Mouse (Mus musculus) T-helper 1 cell (primary cell): ENCODE results near the gene Vsig10l.

Experiments
- in situ Hi-C: fragments of 300-600 bp; cut with MboI, MseI; formaldehyde crosslinking; loops from one replicate; pipeline ENCODE4 v1.15.1; 2025; ENCODE audit warnings: high pct_unique_total_duplicates

The Vsig10l gene

DNA sequence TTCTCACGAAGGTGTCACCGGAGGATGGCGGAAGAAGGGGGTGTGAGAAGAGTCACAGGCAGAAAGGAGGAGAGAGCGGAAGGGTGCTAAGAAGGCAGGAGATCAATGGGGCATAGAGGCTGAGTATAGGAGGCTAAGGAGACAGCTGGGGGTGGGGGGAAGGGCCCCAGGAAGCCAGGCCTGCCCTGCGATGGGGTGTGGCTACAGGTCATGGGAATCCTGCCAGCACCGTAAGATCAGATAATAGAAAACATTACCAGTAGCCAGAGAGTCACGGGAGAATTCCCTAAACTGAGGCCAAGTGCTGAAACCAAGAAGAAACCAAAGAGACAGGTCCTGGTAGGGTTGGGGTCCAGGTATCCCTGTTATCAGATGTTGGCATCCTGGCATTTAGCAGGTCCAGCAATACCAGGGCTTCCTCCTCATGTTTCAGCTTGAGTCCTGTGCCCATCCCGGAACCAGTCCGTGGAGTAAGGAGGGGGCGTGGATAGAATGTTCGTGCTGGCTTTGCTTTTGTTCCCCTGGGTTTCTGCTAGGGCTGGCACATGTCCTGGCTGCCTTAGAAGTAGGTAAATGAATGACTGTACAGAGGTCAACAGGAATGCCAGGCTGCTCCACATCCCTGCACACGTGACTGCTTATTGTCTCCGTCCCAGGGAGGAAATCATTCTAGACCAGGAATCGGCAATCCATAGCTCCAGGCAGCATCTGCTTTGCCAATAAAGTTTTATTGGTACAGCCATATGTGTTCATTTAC lies 9.2 kb upstream of the Vsig10l start:
- in situ Hi-C loops: loop anchor here (25.0 kb wide), 1 partner anchor 166 kb away; no protein-coding TSS in a partner anchor

DNA sequence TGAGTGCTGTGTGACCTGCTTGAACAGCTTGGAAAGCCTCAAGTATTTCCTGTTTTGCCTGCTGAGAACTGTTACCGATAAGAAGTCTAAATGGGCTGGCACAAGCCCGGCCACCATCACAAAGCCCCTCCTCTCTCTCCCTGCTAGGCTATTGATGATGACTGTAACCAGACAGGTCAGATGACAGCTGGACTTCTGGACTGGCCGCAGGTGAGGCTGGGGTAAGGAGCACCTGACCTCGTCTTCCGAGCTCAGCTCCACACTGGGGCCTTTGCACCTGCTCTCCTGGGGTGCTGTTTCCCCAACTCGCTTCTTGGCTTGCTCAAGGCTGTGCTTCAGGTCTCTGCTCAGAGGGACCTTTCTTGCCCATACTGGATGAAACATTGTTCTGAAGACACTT lies 8.6 kb upstream of the Vsig10l start:
- in situ Hi-C loops: loop anchor here (25.0 kb wide), 1 partner anchor 167 kb away; no protein-coding TSS in a partner anchor

DNA sequence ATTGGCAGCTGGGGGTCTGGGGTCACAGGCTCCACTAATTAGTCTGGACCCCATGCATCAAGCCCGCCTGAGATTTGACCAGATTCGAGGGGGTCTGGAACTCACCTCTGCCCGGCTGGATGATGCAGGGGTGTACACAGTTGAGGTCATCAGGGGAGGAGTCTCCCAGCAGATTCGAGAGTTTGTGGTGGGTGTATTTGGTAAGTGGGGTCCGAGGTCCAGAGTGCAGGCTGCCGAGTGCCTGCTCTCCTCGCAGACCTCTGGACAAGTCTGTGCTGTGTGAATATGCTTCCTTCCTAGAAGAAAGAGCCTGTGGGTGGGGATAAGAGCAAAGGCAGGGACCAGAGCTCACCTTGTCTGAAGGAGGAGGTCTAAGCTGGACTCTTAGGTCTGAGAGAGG lies 1.0 kb downstream of the Vsig10l start:
- in situ Hi-C loops: loop anchor here (25.0 kb wide), 1 partner anchor 177 kb away; no protein-coding TSS in a partner anchor

DNA sequence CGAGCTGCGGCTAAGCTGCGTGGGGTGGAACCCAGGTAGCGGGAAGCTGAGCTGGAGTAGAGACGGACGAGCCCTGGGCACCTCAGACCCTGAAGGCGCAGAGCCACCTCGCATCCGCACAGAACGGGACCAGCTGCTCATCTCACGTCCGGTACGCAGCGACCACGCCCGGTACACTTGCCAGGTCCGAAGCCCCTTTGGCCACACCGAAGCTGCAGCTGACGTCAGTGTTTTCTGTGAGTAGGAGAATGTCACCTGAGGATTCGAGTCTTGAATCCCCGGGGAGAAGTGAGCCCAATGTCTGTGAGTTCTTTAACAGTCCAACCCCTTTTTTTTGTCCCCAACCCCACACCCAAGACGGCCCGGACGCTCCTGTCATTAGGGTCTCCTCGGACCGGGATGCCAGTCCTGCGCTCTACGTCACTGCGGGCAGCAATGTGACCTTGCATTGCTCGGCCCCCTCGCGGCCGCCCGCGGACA lies 2.0 kb downstream of the Vsig10l start:
- in situ Hi-C loops: loop anchor here (25.0 kb wide), 1 partner anchor 178 kb away; no protein-coding TSS in a partner anchor

DNA sequence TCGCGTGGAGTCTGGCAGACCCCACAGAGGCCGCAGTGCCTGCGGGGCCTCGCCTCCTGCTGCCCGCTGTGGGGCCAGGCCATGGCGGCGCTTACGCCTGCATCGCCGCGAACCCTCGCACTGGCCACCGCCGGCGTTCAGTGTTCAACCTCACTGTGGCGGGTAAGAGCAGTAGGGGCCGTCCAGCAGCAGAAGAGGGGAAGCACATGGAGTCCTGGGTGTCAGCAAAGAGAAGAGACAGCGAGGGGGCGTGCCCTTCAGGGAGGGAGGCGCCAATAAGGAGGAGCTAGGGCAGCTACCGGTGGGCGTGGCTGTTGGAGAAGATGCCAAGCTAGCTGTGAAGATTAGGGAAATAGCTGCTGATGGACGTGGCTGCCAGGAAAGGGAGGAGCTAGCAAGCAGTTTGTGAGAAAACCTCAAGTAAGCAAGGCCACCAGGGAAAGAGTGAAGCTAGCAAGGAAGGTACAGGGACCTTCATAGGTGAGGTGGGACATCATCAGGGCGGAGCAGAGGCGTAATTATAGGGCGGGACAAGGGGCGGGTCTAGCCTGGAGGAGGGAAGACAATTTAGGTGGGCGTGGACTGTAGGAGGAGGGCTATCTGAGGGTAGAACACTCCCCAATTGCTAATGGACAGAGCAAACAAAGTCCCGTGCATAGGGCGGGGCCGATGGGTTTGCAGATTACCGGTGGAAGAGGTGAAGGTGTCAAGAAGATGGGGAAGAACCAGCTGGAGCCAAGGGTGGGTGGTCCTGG lies 2.6 kb downstream of the Vsig10l start:
- in situ Hi-C loops: loop anchor here (25.0 kb wide), 1 partner anchor 178 kb away; no protein-coding TSS in a partner anchor

DNA sequence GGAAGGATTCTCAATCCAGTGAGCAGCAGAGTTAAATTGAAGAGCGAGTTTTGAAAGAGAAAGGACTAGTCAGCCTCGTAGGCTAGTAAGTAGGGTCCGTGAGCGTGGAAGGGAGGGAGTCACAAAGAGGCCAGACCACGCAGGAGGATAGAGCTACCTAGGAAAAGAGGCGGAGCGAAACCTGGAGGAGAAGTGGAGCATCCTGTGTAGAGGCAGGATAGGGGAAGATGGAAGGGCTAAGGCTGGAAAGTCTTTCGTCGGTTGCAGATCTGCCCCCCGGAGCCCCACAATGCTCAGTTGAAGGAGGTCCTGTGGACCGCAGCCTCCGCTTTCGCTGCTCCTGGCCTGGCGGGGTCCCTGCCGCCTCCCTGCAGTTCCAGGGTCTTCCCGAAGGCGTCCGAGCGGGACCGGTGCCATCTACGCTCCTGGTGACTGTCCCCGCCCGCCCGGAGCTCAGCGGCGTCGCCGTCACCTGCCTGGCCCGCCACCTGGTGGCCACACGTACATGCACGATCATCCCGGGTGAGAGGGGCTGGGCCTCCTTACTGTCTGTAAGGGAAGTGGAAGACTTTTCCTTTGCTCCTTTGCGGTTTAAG lies 3.2 kb downstream of the Vsig10l start:
- in situ Hi-C loops: loop anchor here (25.0 kb wide), 1 partner anchor 179 kb away; no protein-coding TSS in a partner anchor

DNA sequence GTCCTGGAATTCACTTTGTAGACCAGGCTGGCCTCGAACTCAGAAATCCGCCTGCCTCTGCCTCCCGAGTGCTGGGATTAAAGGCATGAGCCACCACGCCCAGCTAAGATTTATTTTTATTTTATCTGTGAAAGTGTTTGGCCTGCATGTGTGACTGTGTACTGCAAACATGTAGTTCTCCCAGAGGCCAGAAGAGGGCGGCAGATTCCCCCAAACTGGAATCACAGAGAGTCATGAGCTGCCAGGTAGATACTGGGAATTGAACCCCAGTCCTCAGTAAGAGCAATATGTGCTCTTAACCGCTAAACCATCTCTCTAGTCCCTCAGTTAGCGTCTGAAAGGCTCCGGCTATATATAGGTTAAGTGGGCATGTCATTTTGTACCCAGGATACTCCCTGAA lies 7.4 kb downstream of the Vsig10l start:
- in situ Hi-C loops: loop anchor here (5.0 to 25.0 kb wide), 2 partner anchors 92 to 183 kb away; partner anchors contain the start of gene Zfp658

DNA sequence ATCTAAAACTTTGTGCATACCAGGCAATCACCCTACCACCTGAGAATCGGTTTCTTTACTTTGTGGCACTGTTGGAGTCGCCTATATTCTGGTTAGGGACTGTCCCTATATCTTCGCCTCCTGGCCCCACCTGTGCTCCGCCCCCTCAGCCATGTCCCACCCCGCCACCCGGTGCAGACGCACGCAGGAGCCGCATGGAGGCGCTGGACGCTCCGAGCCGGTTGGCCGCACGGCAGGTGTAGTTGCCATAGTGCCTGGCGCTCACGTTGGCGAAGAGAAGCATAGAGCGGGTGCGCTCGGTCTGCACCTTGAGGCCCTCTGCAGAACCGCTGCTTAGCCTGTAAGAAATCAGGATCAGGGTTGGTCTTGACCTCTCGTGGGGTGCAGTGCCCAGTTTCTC lies 12.8 kb downstream of the Vsig10l start:
- in situ Hi-C loops: no loop called here

DNA sequence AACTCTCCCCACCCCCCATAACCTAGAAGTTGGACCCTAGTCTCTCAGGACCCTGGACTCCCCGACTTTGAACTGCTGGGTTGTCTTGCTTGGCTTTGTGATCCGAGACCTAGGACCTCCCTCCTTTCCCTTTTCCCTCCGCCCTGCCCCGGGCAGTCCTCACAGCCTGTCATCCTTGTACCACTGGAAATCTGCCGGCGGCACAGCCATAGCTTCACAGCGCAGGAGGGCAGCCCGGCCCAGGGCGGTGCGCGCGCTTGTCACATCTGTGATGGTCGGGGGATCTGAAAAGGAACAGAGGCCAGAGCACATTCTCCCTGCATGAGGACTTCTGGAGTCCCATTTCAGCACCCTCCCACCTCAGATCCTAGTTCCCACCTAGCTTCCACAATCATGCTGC lies 13.4 kb downstream of the Vsig10l start:
- in situ Hi-C loops: no loop called here

DNA sequence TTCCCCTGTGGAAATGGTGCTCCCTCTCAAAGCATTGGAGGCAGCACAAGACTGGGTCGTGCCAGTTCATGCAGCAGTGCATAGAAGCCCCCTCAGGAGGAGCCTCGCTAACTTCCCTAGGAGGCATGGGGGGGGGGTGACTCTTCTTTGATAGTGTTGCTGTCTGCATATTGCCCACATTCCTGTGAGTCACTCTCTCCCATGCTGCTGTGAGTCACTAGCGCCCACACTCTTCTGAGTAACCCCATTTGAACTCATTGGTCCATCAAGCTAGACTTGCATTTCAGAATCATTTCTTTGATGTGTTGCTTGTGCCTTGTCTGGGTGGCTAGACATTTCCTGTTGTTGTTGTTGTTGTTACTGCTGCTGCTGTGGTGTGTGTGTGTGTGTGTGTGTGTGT lies 18.2 kb downstream of the Vsig10l start:
- in situ Hi-C loops: no loop called here

DNA sequence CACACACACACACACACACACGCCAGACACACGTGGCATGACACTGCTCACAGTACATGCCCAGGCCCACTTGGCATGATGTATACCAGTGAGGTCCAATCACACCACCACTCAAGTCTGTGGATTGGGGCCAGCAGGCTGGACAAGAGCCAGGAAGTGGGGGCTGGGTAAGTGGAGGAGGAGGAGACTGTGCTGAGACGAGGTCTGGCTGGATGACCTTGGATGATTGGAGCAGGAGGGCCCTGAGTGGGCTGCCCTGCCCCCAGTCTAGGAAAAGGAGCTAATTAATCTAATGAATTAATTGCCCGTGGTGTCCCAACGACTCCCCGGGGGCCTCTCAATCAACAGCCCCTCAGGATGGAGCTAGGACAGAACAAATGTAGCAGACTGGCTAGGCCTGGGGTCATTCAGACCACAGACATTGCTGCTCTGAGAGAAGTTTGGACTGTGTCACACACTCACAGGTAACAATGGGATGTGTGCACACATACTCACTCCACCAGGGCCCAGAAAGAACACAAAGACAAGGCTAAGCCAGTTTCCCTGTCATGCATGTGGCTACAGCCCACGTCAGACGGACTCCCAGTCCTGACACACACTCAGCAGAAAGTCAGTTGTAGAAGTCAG lies 19.3 kb downstream of the Vsig10l start:
- in situ Hi-C loops: no loop called here

DNA sequence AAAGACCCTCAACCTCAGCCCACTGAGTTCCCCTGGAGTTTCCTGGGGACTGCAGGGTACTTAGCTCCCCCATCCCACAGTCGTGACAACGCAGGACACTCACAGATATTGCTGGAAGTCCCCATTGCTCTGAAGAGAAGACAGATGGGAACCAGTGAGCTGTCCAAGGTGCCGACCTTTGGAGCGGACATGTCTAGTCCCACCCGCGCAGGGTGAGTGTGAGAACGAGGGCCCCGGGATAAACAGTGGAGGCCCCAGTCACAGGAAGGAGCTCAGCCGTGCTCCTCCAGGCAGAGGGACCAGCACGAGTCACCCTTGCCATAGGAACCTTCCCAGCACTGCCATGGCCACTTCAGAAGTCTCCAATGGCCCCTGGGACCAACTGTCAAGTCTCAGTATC lies 20.3 kb downstream of the Vsig10l start:
- in situ Hi-C loops: no loop called here

DNA sequence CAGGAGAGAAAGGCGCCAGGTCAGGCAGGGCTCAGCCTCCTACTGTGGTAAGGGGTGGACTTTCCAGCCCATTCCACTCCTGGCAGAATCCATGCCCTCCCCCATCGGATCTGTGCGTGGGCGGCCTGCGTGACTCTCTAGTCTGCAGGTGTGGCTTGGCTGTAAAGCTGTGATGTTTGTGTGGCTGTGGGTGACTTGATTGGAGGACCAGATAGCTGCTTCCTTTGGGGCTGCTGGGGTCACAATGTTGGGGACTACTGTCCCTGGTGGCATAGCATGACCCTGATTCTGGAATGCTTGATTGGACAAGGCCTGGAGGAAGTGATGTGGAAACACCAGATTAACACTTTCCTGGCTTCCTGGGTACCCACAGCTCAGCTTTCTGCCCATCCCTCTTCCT lies 25.7 kb downstream of the Vsig10l start:
- in situ Hi-C loops: no loop called here

DNA sequence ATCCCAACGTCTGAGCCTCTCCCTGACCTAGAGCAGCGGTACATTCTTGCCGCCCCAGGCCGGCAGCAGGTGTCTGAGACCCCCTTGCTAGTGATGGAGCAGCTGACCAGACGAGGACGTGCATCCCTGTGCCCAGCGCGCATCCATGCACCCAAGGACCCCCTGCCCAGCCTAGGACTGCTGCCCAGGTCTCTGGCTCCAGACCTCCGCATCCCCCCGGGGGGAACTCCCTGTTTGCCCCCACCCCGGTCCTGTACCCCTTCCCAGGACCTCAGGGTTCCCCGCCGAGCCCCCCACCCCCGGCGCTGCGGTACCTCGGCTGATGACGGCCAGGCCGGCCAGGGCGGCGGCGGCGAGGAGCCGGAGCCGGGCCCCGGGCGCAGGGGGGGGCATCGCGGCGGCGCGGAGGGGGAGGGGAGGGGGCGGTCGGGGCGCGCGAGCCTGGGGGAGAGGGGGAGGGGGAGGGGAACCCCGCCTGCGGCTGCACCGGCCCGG lies 26.7 kb downstream of the Vsig10l start, which contains the start of gene Iglon5:
Gene Iglon5, minus strand, starts transcription at position 445 of the 495 bp plus-strand sequence.
- in situ Hi-C loops: no loop called here

DNA sequence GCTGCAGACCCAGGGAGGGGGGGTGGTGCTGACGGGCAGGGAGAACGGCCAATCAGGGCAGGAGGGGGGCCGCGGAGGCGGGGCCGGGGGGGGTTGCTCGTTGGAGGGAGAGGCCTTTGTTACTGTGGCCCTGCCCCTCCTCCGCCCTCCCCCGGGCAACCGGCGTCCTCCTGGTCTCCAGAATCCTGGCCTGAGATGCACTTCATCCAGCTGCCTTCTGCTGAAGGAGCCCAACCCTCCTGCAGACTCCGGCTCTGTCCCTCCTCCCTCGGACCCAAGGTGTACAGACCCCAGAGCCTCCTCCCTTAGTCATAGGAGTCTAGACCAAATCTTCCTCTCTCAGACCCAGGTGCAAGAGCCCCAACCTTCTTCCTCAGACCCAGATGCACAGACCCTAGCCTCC lies 27.2 kb downstream of the Vsig10l start:
- in situ Hi-C loops: no loop called here

DNA sequence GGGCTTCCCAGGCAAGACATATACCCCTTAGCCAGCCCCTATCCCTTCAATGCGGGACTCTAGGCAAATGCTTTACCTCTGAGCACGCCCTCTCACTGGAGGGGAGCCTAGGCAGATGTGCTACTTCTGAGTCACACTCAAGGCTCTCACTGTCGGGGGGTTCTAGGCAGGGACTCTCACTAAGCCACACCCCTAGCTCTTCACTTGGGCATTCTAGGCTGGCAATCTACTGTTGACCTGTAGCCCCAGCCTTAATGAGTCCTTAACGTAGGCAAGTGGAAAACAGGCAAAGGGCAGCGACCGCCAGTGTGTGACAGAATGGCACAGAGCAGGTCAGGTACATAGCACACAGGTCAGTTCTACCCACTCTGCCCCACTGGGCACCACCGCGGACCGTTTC lies 27.9 kb downstream of the Vsig10l start:
- in situ Hi-C loops: no loop called here

DNA sequence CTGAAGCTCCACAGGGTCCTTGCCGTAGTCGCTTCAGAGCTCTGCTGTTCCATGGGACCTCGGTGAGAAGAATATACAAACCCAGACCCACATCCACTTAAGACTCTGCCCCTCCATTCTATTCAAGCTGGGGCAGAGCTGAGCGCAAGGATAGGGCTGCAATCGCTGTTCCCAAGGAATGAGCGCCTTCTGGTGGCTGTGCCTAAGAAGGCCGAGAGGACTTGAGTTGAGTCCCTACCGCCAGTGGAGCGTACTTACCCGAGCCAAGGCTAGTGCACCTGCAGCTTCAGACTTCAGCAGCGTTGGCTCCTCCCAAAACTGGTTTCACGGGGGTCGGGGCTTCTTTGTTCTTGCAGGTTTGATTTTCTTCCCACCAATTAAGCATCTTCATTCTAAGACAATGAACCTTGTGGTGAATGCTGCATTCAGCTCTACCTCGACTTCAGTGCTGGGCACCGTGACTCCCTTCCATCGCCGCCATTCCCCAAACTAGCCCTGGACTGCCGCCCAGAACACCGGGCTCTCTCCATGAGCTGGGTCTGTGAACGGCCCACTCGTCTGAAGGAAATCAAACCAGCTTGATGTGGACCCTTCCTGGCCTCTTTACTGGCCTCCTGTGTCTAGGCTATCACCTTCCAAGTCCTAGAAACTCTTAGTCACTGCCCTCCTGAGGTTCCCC lies 32.5 kb downstream of the Vsig10l start:
- in situ Hi-C loops: no loop called here

DNA sequence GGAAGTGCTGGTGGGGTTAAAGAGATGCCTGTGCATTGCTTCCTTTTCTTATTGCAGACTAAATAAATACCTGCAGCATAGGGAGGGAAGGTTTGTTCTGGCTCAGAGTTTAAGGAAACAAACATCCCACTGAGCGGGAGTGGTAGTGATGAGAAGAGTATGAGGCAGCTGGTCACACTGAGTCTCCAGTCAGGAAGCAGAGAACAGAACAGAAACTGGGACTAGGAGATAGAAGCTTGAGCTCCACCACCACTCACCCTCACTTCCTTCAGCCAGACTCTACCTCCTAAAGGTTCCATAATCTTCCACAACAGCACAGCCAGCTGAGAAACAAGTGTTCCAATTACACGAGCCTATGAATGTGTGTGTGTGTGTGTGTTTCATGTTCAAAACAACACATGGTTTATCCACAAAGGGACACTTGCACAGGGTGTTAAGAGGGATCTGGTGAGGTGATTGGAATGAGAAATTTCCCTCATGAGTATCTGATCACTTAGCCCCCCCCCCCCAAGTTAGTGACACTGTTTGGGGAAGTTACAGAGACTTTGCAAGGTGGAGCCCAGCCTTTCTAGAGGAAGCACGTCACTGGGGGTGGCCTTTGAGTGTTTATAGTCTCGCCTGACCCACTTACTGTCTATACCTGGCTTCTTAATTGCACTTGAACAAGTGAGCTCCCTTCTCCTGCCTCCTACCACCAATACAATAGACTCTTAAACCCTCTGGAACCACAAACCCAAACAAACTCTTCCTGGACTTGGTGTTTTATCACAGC lies 48.9 kb downstream of the Vsig10l start:
- in situ Hi-C loops: no loop called here

DNA sequence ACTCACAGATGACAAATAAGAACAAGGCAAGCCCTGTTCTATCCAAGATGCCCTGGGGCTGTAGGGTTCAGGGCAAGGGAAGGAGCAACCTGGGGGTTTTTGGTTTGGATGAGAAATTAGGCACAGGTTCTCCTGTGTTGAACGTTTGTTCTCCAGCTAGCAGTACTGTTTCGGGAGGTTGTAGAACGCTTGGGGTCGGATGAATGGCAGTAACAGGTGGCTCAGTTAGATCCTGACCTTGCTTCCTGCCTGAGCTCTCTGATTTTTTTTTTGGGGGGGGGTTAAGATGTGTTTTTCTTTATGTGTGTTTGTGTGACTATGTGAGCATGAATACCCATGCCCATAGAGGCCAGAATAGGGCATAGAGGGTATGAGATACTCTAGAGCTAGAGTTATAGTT lies 49.6 kb downstream of the Vsig10l start:
- in situ Hi-C loops: no loop called here

DNA sequence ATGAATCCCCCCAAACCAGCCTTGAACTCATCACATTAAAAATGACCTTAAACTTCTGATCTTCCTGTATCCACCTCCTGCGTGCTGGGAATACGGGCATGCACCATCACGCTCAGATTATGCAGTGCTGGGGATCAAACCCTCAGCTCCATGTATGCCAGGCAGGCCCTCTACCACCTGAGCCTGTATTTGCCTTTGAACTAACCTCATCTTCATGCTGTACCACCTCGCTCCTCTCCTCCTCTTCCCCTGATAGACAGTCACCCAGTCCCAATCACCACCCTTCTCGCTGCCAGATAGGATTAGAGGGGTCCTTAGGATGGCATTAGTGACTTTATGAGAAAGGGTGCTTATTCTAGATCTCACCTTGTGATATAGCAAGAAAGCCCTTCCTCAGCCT lies 52.1 kb downstream of the Vsig10l start:
- in situ Hi-C loops: no loop called here
